Mouse (Mus musculus) gastrocnemius, adult 18-20 months (tissue): ENCODE measurements around the gene Ccdc125. TPM values are rescaled to one million over a fixed set of nuclear protein-coding genes. Genes with fewer than 3 reads are reported as not detected.

ENCODE experiments used
- DNase-seq: peaks from one replicate; pipeline ENCODE4 v3.0.0; 2021; ENCODE audit warnings: low spot score
- long read RNA-seq, 2 experiments: library from polyadenylated mRNA; stranded (forward); transcript quantifications; one replicate each; pipeline ENCODE4 v2.0.0; 2021
- total RNA-seq, 2 experiments: library from RNA; stranded (reverse); gene quantifications; 2 replicates each; pipeline ENCODE4 v1.2.3; 2021

The Ccdc125 gene
- under 1 TPM in 1 of 2 experiments, not detected in 1; 0.27 TPM for total RNA-seq
- long read RNA-seq, experiment 1 = 0 reads
- long read RNA-seq, experiment 2, partial matches to known transcripts = 0 of 1 reads
- long read RNA-seq, experiment 2, other reads (novel, unspliced or antisense) = 0 of 1 reads

DNA sequence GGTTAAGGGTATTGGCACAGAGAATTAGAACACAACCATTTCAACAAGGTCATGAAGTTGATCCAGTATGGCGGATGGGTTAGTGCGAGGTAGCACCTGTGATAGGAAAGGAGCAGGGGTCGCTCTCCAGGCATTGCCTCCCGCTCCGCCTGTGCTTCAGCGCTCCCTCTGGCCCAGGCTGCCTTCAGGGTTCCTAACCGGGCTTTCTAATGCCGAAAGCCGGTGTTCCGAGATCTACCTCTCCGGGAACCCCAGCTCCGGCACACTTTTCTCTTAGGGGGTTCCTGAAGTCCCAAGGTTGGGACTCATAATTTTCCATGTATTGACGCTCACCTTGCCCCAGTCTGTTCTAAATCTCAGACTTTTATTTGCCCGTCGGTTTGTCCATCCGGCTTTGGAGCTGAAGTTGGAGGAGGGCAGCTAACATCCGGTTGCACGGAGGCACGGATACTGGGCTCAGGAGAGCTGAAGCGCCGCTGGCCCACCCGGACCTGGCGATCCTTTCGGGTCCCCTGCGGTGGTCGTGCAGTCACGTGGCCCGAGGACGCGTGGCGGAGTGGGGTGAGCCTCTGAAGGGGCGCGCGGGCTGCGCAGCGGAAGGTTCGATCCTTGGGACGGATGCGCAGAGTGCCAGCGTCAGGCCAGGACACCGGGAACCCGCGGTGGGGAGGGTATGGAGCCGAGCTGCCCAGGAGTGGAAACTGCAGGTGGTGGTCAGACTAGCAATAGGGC lies at the start of gene Ccdc125:
Ccdc125 (plus strand) TSS at position 427 of the 732 bp plus-strand sequence.
- DNase-seq = no peak

GRCm38 (mm10) chr13:100622241-100622640 lies 47.3 kb upstream of the Ccdc125 start:
- DNase-seq = no peak

- no peak for DNase-seq
These were observed 35.3 kb upstream of the Ccdc125 start for GRCm38 (mm10) chr13:100634106-100634691.

- no peak for DNase-seq
These were observed 26.9 kb upstream of the Ccdc125 start for GRCm38 (mm10) chr13:100642471-100643209.

GRCm38 (mm10) chr13:100648223-100648622 lies 21.3 kb upstream of the Ccdc125 start:
- no peak for DNase-seq

DNA sequence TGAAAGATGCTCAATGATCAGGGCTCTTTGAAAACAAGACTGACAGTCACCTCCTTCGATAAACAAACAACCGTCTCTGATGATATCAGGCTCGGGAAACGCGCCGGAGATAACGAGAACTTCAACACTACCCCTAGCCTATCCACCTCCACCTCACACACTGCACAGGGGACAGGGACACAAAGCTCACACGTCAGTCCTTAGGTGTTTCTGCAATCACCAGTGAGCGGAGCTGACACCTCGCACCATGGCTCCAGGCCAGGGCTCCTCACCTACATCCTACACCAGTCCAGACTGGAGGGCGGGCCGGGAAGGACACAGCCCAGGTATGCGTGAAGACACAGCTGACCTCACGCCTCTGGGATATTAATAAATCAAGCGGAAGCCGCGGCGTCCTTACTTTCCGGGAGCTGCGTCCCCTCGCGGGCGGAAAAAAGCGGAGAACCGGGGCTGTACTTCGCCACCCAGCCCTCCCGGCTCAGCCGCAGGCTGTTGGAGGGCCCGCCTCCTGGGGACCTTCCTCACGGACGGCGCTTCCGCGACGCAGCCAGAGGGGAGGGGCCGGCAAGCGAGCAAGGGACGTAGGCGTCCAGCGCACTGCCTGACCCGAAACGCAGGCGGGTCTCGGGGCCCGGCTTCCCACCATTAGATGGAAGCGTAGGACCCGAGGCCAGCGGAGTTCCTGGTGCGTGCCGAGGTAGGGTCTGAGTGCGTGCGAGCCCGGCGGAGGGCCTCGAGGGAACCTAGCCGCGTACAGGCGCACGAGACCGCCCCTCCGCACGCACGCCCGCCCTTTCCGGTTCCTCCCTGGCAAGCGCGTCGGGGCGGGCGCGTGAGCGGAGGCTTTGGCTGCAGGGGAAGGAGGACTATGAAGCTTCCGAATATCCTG lies 18.7 kb upstream of the Ccdc125 start, which contains the start of the genes Ak6 and Rad17:
Ak6 (plus strand) TSS at position 430 of the 889 bp plus-strand sequence.
Rad17 (minus strand) TSS at position 502 of the 889 bp plus-strand sequence.
- DNase-seq = peak; percentile 95

GRCm38 (mm10) chr13:100651439-100652186 lies 17.9 kb upstream of the Ccdc125 start, which contains the start of gene Taf9:
Gene Taf9 (plus strand): TSS chr13:100651579.
- DNase-seq = no peak

- DNase-seq = no peak
These were observed 11.4 kb upstream of the Ccdc125 start for GRCm38 (mm10) chr13:100658091-100658490.

DNA sequence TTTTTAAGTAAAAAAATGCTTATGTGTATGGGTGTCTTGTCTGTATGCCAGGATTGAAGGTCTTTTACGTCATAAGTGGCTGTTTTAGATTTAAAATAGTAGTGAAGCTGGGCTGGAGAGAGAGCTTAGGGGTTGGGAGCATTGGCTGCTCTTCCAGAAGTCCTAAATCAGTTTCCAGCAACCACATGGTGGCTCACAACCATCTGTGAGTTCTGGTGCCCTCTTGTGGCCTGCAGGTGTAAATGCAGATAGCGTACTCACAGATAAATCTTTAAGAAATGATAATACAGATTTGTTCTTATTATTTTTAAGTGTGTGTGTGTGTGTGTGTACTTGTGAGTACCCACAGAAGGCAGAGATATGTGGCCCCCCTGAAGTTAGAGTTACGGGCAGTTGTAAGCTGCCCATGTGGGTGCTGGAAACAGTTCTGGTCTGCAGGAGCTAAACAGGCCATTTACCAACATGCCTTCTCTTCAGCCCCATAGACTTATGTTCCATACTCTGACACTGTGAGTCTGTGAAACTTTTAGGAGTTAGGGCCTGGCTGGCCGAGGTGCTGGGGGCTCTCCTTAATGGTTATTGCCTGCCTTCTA lies 9.6 kb upstream of the Ccdc125 start:
- DNase-seq = peak; percentile 51

DNA sequence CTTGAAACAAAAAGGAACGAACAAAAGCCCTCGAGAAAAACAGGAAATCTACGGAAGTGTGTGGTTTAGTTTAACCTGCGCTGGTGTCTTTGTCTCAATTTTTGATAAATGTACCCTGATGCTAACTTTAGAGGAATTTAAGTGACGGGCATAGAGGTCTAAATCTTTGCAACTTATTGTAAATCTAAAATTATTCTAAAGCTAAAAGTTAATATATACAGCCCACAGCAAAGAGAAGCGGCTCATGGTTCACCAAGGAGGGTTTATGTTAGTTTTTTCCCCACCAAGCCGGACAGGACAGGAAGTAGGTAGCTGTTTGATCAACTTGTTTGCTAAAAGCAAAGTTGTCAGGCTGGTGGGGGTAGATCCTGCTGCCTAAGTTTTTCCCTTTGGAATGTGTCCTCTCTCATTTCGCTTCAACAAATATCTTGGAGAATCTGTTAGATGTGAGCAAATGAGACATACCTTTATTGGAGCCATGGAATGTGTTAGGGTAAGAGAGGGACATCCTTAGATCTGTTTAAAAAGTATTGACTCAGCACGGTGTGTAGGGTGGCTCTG lies 744 bp downstream of the Ccdc125 start:
- DNase-seq = no peak

DNA sequence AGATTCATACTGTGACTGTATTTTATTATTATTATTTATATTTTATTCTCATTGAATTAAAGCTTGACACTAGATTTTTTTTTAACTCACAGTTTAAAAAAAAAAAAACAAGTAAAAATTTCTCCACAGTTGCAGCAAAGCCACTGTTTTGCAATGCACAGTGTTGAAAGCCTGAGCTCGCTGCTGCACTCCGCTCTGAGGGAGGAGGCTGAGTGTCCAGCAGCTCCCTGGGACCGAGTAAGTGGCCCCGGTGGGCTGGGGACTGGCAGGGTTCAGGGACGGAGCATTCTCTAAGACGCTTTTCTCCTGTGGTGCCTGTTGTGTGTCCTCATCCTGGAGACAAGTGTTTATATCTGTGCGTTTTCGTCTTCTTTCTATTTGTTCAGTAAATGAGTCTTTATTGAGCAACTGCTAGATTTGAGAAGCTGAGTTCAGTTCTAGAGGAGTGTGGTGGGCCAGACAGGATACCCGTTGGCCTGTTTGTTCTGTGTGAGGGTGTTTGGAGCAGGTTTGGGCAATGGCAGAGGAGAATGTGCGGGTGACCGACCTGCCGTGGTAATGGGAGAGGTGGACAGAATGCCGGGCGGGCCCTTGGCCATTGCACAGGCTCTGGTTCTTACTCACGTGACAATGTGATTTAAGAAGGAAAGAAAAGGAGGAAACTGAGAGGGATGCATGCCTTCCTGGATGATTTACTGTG lies 6.6 kb downstream of the Ccdc125 start:
- DNase-seq = no peak

DNA sequence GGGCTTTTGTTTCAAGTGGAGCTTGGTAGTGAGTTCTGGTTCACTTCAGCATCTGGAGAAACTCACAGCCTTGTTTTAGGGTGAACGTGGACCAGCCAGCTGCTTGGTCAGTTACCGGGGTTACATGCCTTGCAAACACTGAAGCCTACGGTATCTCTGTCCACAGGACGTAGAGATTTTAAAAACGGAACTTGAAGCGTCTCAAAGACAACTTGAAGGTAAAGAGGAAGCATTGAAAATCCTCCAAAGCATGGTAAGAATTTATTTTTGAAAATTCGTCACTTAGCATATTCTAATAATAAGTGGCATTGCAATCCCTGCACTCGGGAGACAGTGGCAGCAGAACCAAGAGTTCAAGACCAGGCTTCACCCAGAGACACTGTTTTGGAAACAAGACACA lies 12.1 kb downstream of the Ccdc125 start:
- no peak for DNase-seq

DNA sequence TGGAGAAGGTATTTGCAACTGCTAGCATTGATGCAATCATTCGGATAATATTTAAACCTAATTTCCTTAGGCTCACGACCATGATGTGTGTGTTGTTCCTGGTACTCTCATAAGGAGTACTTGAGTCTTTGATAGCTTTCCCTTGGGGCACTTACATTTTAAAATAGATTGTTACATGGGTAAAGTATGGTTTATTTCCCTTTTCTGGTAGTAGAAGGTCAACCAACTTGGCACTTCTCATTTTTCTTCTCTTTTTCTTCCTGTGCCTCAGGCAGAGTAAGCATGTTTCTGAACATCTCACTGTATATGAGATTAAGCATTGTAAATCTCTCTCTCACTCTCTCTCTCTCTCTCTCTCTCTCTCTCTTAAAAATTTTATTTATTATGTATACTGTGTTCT lies 13.3 kb downstream of the Ccdc125 start:
- DNase-seq = no peak

GRCm38 (mm10) chr13:100684355-100684754 lies 14.8 kb downstream of the Ccdc125 start:
- DNase-seq = no peak

DNA sequence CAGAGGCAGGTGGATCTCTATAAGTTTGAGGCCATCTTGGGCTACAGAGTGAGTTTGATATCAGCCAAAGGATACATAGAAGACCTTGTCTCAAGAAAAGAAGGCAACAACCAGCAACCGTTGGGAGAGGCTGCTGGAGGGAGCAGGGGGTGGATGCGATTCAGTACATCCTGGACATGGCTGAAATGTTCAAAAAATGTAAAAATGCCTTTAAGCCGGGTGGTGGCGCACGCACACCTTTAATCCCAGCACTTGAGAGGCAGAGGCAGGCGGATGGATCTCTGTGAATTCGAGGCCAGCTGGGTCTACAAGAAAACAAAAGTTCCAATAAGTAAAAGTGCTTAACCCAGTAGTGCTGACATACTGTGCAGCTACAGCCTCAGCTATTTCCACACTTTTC lies 18.0 kb downstream of the Ccdc125 start:
- no peak for DNase-seq

GRCm38 (mm10) chr13:100697541-100697940 lies 28.0 kb downstream of the Ccdc125 start:
- peak; percentile 38 for DNase-seq

DNA sequence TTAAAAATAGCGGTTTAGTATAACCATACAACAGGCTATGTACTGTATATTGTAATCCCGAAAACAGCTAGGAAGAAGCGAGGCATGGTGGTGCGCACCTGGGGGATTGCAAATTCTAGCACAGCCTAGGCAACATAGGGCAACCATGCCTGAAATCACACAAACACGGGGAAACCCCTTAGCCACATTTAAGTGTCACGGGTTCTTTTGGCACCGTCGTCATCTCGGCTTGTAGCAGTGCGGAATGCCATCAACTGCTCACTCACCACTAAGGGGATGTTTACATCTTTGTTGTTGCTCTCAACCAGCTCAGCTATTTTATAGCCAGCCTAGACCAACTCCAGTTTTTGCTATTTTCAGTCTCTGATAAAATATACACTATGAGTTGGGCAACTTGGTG lies 29.3 kb downstream of the Ccdc125 start:
- no peak for DNase-seq

GRCm38 (mm10) chr13:100703468-100703867 lies 34.0 kb downstream of the Ccdc125 start:
- DNase-seq = no peak

- no peak for DNase-seq
These were observed 36.7 kb downstream of the Ccdc125 start for GRCm38 (mm10) chr13:100706206-100706605.
